Mouse (Mus musculus) lung, adult 2 months (tissue): ENCODE results near the gene Dnah17. TPM values are rescaled to one million over a fixed set of nuclear protein-coding genes. Genes with fewer than 3 reads are reported as not detected.

Experiments
- DNase-seq: peaks from one replicate; pipeline ENCODE4 v3.0.0; 2022
- H3K4me1 ChIP-seq: fragments of 200-500 bp; 2 replicates; pipeline ENCODE4 v1.6.1; 2011; ENCODE audit warnings: low read length; ENCODE audit not compliant: control insufficient read depth, insufficient read depth
- H3K4me3 ChIP-seq: fragments of 200-500 bp; replicated peaks from 2 replicates; pipeline ENCODE3; 2011; ENCODE audit warnings: low read depth, mild to moderate bottlenecking, control low read depth, low read length; ENCODE audit errors: extremely low read depth
- CTCF ChIP-seq: fragments of 200-500 bp; IDR thresholded peaks from 2 replicates; pipeline ENCODE4 v1.5.1; 2011; ENCODE audit warnings: mild to moderate bottlenecking, low read length, control low read depth; ENCODE audit not compliant: insufficient read depth
- POLR2A ChIP-seq: fragments of 200-500 bp; IDR thresholded peaks from 2 replicates; pipeline ENCODE4 v1.6.1; 2011; ENCODE audit warnings: low read depth, mild to moderate bottlenecking, control low read depth, low read length, borderline replicate concordance; ENCODE audit errors: extremely low read depth
- WGBS: fragments of 180-500 bp; shearing (Covaris S2); methylation state at CpG from one replicate; pipeline ENCODE4 v1.1.7; 2018; 5-methylcytosine and 5-hydroxymethylcytosine counted together
- polyA plus RNA-seq: library from polyadenylated mRNA; depleted of rRNA; stranded (reverse); fragments of >200 nt; gene quantifications from 2 replicates; pipeline ENCODE4 v1.2.3, GENCODE M21; 2012; rRNA removed

The Dnah17 gene
- polyA plus RNA-seq = 0.03 and 0.18 TPM in 2 replicates

DNA sequence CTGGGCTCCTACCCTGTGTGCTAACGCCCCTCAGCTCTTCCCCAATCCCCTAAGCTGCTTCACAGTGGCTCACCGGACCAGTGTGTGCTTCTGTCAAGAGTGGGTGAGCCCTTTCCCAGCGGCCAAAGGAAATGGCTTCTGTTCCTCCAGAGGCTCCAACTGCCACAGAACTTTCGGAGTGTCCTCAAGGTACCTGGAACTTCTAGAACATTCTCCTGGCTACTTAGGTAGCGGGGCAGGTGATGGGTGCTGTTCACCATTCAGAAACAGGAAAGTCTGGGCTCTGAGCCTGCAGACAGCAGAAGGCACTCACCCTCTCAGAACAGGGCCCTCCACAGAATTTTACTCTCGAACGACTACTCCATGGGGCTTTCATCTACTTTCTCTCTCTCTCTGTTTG lies at the start of gene Dnah17:
TSS of gene Dnah17 (minus strand) at position 101 of the 400 bp plus-strand sequence.
- TF ChIP-seq POLR2A (no peak), CTCF (no peak)
- DNase-seq = no peak
- WGBS = 84% methylated on average over 7 of the region's 7 CpGs
- Histone ChIP-seq H3K4me3 (no peak within 1 kb of the TSS), H3K4me1 (no peaks in the 10 kb centered on the region)

DNA sequence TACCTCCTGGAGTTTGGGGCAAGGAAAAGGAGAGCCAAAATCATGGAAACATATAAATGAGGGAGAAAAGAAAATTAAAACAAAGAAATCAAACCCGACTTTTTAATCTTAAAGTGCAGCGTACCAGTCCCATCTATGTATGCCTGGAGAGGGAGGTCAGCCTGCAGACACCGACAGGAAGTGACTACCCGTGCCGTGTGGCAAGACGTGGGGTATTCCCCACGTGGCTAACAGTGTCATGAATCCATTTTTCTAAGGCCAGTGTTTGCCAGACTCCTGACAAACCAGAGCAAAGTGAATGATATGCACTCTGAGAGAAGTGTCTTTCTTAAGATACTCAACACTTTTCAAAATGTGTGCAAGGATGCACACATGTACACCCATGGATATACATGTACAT lies 49.8 kb upstream of the Dnah17 start:
- WGBS = 68% methylated on average over 7 of the region's 7 CpGs
- DNase-seq = no peak
- H3K4me1 ChIP-seq = no peaks in the 10 kb centered on the region
- TF ChIP-seq CTCF (no peak), POLR2A (no peak)
- H3K4me3 ChIP-seq = no peak overlapping the region

DNA sequence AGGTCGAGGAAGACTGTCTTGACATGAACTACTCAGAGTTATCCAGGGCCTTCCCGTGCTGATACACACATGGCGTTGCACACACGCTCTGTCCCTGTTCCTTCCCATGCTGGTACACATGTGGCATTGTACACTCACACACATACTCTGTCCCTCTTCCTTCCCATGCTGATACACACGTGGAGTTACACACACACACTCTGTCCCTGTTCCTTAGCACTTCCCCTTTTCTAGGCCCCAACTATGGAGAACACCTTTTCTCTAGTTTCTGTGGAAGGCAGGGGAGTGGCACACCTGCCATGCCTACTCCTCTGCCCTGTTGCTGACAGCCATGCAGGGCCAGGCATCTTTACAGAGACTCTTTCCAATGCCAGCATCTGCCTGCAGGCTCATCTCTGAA lies 47.8 kb upstream of the Dnah17 start:
- 89% methylated on average over 5 of the region's 5 CpGs for WGBS
- Histone ChIP-seq H3K4me1 (no peaks in the 10 kb centered on the region), H3K4me3 (no peak overlapping the region)
- DNase-seq = no peak
- TF ChIP-seq CTCF = no peak
- no peak for TF ChIP-seq POLR2A

DNA sequence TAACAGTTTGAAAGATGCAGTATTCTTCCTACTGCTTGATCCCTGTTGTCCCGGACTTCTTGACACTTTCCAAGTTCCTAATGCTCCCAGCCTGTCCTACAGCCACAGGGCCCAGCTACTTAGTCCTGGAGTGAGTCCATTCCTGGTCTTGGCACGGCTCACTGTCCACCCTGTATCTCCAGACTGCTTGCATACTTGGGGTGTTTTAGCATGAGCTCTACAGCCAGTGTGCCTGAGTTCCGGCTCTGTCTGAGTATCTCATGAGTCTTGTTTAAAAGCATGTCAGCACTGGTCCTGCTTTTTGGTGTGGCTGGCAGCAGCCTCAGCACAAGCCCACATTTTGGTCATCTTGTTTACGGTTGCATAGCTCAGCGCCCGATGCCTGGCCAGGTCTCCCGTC lies 44.3 kb upstream of the Dnah17 start:
- no peaks in the 10 kb centered on the region for H3K4me1 ChIP-seq
- TF ChIP-seq CTCF (no peak), POLR2A (no peak)
- WGBS = 61% methylated on average over 7 of the region's 7 CpGs
- no peak for DNase-seq
- no peak overlapping the region for H3K4me3 ChIP-seq

DNA sequence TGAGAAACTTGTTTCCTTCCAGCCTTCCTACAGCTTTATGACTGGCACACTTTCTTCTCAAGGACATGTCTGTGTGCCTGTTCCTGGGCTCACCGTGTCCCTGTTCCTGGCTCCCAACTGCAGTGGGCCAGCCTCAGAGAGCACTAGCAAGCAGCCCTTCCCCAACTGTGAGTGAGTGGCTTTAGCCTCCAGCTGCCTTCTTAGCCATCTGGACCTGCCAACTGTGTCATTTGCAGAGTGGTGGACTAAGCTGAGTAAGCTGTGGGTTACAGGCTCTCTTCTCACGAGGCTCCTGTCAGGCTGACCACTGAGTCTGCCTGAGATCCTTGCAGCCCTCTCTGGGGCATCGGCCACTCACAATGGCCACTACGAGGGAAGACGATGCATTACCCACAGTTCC lies 42.3 kb upstream of the Dnah17 start:
- Histone ChIP-seq H3K4me3 (no peak overlapping the region), H3K4me1 (no peaks in the 10 kb centered on the region)
- no peak for DNase-seq
- WGBS = 76% methylated on average over 5 of the region's 5 CpGs
- TF ChIP-seq CTCF = no peak
- TF ChIP-seq POLR2A = no peak

DNA sequence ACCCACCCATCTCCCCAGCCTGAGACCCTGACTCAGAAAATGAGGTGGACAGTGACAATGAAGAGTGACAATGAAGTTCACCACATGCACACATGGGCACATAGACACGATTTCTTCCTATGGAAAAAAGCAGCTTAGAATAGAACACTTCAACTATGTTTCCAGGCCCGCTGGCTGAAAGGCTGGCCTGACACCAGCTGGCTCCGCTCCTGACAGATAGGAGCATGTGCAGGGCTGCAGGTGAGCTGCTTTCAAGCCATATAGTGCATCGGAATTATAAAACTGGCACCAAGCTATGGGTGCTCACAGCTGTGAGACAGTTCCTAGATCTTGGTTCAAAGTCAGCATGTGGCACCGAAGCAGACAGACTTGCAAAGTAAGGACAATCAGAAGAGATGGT lies 39.9 kb upstream of the Dnah17 start:
- WGBS = 83% methylated on average over 5 of the region's 5 CpGs
- TF ChIP-seq POLR2A (no peak), CTCF (no peak)
- DNase-seq = no peak
- H3K4me1 ChIP-seq = no peaks in the 10 kb centered on the region
- no peak overlapping the region for H3K4me3 ChIP-seq

DNA sequence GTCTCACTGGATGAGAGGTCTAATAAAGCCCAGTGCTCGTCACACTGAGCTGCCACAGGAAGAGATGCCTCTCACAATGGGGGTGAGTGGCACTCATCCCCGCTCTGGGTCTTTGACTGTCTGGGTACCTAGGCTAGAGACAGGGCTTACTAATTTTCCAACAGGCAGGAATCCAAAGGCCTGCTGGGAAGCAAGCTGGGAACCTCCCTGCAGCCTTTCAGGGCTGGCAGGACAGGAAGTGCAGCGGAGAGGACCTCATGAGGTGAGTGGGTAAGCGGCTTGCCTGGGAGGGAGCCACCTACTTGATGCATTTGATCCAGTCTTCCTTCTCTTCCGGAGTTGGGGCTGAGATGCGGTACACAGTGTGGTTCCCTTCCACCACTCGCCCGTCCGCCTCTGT lies 38.3 kb upstream of the Dnah17 start:
- no peak overlapping the region for H3K4me3 ChIP-seq
- 86% methylated on average over 9 of the region's 9 CpGs for WGBS
- TF ChIP-seq POLR2A (no peak), CTCF (no peak)
- DNase-seq = no peak
- H3K4me1 ChIP-seq = no peaks in the 10 kb centered on the region

DNA sequence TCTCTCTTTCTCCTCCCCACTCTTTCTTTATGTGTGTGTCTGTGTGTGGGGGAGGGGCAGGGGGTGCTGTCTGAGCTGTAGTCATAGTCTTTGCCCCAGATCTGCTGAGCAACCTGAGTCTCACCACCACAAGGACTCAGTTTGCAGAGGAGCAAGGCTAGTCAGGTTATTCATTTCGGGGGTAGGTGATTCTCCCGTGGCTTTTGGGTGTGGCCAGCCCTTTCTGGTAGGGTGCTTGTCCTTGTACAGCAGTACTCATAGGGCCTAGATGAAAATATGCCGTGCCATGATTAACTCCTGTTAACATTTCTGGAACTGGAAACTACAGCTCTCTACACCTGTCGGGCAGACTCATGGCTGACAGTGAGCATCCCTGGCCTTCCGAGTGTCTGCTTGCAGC lies 36.2 kb upstream of the Dnah17 start:
- WGBS = 84% methylated on average over 5 of the region's 5 CpGs
- TF ChIP-seq CTCF = no peak
- no peak for TF ChIP-seq POLR2A
- DNase-seq = no peak
- no peaks in the 10 kb centered on the region for H3K4me1 ChIP-seq
- no peak overlapping the region for H3K4me3 ChIP-seq

DNA sequence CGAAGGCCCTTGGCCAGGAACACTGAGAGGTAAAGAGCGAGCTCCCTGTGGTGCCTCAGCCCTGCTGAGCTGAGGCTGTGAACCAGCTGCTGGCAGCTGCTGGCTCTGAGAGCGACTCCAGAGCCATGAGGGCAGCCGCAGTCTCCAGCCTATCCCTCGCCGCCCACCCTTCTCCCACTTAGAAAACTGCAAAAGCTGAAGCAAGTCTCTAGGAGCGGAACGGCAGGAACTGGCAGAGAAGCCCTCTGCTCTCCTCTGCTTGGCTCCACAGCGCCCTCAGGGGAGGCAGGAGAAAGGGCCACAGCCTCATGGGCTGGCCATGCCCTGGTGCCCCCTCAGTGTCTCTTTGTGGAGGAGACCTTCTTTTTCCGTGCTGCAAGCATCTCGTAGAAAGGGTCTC lies 35.2 kb upstream of the Dnah17 start:
- no peak overlapping the region for H3K4me3 ChIP-seq
- H3K4me1 ChIP-seq = no peaks in the 10 kb centered on the region
- DNase-seq = no peak
- 67% methylated on average over 11 of the region's 11 CpGs for WGBS
- TF ChIP-seq POLR2A (no peak), CTCF (no peak)

DNA sequence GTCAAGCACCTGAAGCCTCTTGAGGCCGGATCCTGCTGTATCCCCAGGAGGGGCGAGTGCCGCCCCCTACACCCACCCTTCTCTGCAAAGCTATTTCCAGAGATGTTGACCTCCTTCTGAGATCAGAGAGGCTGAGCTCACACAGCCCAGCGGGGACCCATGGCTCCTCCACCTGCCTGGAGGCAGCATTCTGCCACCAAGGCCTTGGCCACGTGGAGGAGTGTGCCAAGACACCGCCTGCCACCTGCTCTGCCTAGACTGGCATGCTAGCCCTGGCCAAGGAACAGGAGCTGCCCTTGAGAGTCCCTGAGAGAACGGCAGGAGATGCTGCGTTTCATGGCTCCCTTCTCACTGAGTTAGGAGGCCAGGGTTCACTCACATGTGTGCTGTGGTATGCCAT lies 34.1 kb upstream of the Dnah17 start:
- H3K4me3 ChIP-seq = no peak overlapping the region
- WGBS = 76% methylated on average over 8 of the region's 8 CpGs
- no peak for DNase-seq
- TF ChIP-seq POLR2A = no peak
- TF ChIP-seq CTCF = no peak
- no peaks in the 10 kb centered on the region for H3K4me1 ChIP-seq

DNA sequence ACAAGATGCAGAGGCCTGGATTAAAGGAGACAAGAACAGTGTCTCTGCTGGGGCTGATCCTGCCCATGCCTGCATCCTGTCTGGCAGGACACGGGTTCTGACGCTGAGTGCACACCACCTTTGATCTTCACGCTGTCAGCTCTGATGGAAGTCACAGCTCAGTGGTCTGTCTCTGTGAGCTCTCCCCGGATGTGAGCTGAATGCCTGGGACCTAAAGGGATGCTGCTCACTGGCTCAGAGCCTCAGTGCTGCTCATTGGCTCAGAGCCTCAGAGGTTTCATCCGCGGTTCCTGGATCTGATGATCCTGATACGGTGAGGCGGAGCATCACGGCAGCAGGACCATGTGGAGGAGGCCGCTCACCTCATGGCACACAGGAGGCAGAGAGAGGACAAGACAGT lies 31.8 kb upstream of the Dnah17 start:
- WGBS = 64% methylated on average over 10 of the region's 10 CpGs
- TF ChIP-seq POLR2A (no peak), CTCF (no peak)

DNA sequence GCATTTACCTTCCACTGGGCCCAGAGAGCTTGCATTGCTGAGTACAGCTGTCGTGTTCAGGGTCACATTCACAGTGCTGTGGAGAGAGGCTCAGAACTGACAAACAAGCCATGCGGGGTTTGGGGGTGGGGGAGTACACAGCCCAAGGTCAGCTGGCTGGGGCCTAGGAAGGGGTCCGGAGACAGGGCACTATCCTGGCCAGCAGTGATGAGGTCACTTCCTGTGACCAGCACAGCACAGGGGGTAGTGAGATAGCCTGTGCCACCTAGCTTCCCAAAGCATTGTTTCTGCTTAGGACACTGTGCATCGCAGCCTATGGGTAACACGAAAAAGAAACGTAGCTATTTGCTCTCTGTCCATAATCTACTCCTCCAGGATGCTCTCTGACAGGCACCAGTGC lies 30.8 kb upstream of the Dnah17 start:
- WGBS = 60% methylated on average over 6 of the region's 6 CpGs
- Histone ChIP-seq H3K4me1 (no peaks in the 10 kb centered on the region), H3K4me3 (no peak overlapping the region)
- no peak for TF ChIP-seq POLR2A
- no peak for TF ChIP-seq CTCF
- DNase-seq = no peak

More for the DNA sequence above, 31.8 kb upstream of the Dnah17 start:
- Histone ChIP-seq H3K4me1 (no peaks in the 10 kb centered on the region), H3K4me3 (no peak overlapping the region)
- DNase-seq = no peak
